Mouse (Mus musculus) stomach, embryonic 16.5 days (tissue): ENCODE results near the gene Csta1. TPM values are rescaled to one million over a fixed set of nuclear protein-coding genes. Genes with fewer than 3 reads are reported as not detected.

Experiments used
- ATAC-seq: fragments of 200-750 bp; cut with Nextera tagmentation; 2 replicates; pipeline ENCODE4 v1.8.0; 2017; ENCODE audit warnings: moderate number of reproducible peaks, moderate TSS enrichment; ENCODE audit not compliant: insufficient read depth, low FRiP score
- H3K27ac ChIP-seq: fragments of 300-500 bp; sonication (generic); 2 replicates; pipeline ENCODE4 v1.5.1; 2014; ENCODE audit warnings: low read length
- H3K27me3 ChIP-seq: fragments of 300-500 bp; sonication (generic); 2 replicates; pipeline ENCODE4 v1.6.1; 2014; ENCODE audit warnings: low read length, control low read depth, mixed read lengths; ENCODE audit not compliant: control insufficient read depth, insufficient read depth
- H3K36me3 ChIP-seq: fragments of 300-500 bp; sonication (generic); 2 replicates; pipeline ENCODE4 v1.6.1; 2014; ENCODE audit warnings: low read length; ENCODE audit not compliant: control insufficient read depth, insufficient read depth
- H3K4me1 ChIP-seq: fragments of 300-500 bp; sonication (generic); 2 replicates; pipeline ENCODE4 v1.6.1; 2014; ENCODE audit warnings: low read length, control low read depth, mixed read lengths; ENCODE audit not compliant: control insufficient read depth, insufficient read depth
- H3K4me2 ChIP-seq: fragments of 300-500 bp; sonication (generic); 2 replicates; pipeline ENCODE4 v1.6.1; 2014; ENCODE audit warnings: low read depth, low read length, mixed read lengths
- H3K4me3 ChIP-seq: fragments of 300-500 bp; sonication (generic); replicated peaks from 2 replicates; pipeline ENCODE4 v1.5.1; 2014; ENCODE audit warnings: mild to moderate bottlenecking, low read length
- H3K9ac ChIP-seq: fragments of 300-500 bp; sonication (generic); 2 replicates; pipeline ENCODE4 v1.6.1; 2014; ENCODE audit warnings: low read length
- H3K9me3 ChIP-seq: fragments of 300-500 bp; sonication (generic); replicated peaks from 2 replicates; pipeline ENCODE4 v1.6.1; 2016; ENCODE audit warnings: low read length, control low read depth; ENCODE audit not compliant: control insufficient read depth
- WGBS: fragments of 180-500 bp; shearing (Covaris S2); extraction: QIAGEN DNeasy Blood & Tissue Kit; methylation state at CpG from one replicate; pipeline ENCODE4 v1.1.7; 2014; 5-methylcytosine and 5-hydroxymethylcytosine counted together
- polyA plus RNA-seq: library from polyadenylated mRNA; unstranded; fragments of >200 nt; fragmentation: Nextera tagmentation; extraction: Ambion mirVana; gene quantifications from 2 replicates; pipeline ENCODE4 v1.2.1, GENCODE M21; 2015

Csta1 gene
- polyA plus RNA-seq, 1 experiment from 2014 or later, result 34.9 TPM

- Histone ChIP-seq H3K9me3 (no peaks in the 10 kb centered on the region), H3K4me3 (peak overlapping the region; percentile 90), H3K36me3 (no peaks in the 10 kb centered on the region), H3K4me2 (peak overlapping the region; percentile 67), H3K9ac (peak overlapping the region; percentile 87), H3K27ac (peak overlapping the region; percentile 99), H3K27me3 (no peaks in the 10 kb centered on the region), H3K4me1 (peaks cover 17% of the 10 kb centered on the region)
- no peak for ATAC-seq
- 24% methylated on average over 8 of the region's 8 CpGs for WGBS
Observed at GRCm38 (mm10) chr16:36072410-36073011, 58.5 kb downstream of the Csta1 start.

DNA sequence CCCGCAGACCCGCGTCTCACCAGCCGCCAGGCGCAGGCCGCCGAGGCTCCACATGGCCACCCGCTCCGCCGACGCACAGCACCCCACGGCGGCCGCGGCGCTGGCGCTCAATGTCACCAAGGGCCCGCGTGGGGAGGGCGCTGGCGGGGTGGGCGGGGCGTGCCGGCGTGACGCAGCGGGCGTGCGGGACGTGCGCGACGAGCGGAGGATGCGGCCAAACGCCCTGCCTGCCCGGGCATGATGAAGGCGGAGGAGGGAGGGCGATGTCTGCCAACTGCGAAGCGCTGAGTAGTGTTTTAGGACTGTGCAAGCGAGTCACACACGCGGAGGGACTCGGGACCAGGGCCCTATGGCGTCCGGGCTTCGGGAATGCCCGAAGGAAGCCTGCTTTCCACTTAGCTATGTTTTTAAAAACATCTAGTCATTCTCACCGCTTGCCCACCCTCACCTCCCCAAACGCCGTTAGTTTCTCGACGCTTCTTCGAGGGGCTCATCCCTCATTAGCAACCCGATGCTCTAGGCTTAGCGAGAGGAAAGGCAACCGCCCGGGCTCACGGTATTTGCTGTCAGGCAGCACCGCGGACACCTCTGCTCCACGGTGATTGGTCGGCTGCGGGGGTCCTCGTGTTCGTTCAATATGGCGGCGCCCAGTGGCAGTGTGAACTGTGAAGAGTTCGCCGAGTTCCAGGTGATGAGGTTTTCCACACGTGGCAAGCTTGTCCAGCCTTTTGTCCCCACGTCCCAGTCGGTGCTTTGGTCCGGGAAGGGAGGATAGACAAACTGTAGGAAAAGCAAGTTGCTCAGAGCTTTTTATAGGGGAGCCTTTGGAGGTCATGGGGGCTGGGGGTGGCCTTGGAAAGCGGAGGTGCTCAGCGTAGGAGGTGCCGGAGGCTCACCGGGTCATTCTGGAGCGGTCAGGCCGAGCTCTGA, 59.3 kb downstream of the Csta1 start, which contains the start of the genes Fam162a and Ccdc58:
Fam162a (minus strand) TSS at position 145 of the 930 bp plus-strand sequence.
Ccdc58 (plus strand) TSS at position 236 of the 930 bp plus-strand sequence.
- H3K27me3 ChIP-seq, result no peaks in the 10 kb centered on the region
- peaks cover 17% of the 10 kb centered on the region for H3K4me1 ChIP-seq
- peak within 1 kb of the TSS; percentile 99 for H3K27ac ChIP-seq
- peak within 1 kb of the TSS; percentile 87 for H3K9ac ChIP-seq
- H3K4me2 ChIP-seq, result peak within 1 kb of the TSS; percentile 67
- H3K4me3 ChIP-seq, result peak within 1 kb of the TSS; percentile 90
- under 1% methylated on average over 81 of the region's 81 CpGs for WGBS
- H3K36me3 ChIP-seq, result no peaks in the 10 kb centered on the region
- H3K9me3 ChIP-seq, result no peaks in the 10 kb centered on the region
- peak; percentile 94 for ATAC-seq

- WGBS, result under 1% methylated on average over 16 of the region's 16 CpGs
- Histone ChIP-seq H3K4me3 (peak overlapping the region; percentile 90), H3K4me1 (peaks cover 17% of the 10 kb centered on the region), H3K4me2 (peak overlapping the region; percentile 67), H3K27me3 (no peaks in the 10 kb centered on the region), H3K36me3 (no peaks in the 10 kb centered on the region), H3K9ac (peak overlapping the region; percentile 87), H3K9me3 (no peaks in the 10 kb centered on the region), H3K27ac (peak overlapping the region; percentile 99)
- ATAC-seq, result no peak; the same call in none of the 2 replicates
Observed at GRCm38 (mm10) chr16:36071071-36071449, 60.0 kb downstream of the Csta1 start.

Other genes starting within 250 kb of the Csta1 start
- 10.7 and 10.9 TPM in 2 replicates for gene Parp9, start 192.8 kb downstream of the Csta1 start, polyA plus RNA-seq
- 7.1 and 9.5 TPM in 2 replicates for gene Dtx3l, start 192.1 kb downstream of the Csta1 start, polyA plus RNA-seq
- 38.9 and 40.0 TPM in 2 replicates for gene Kpna1, start 152.5 kb downstream of the Csta1 start, polyA plus RNA-seq
- gene Wdr5b, start 90.1 kb downstream of the Csta1 start, polyA plus RNA-seq, result 7.1 and 8.0 TPM in 2 replicates
- 494 and 500 TPM in 2 replicates for gene Fam162a, start 59.6 kb downstream of the Csta1 start, polyA plus RNA-seq
- gene Ccdc58, start 59.6 kb downstream of the Csta1 start, polyA plus RNA-seq, result 82.1 and 83.8 TPM in 2 replicates
- gene Stfa2l1, start 25.6 kb upstream of the Csta1 start, polyA plus RNA-seq, result 11.7 and 17.5 TPM in 2 replicates
- gene Gm5483, start 53.0 kb upstream of the Csta1 start, polyA plus RNA-seq, result 28.6 and 48.3 TPM in 2 replicates
- gene Gm5416, start 79.2 kb upstream of the Csta1 start, polyA plus RNA-seq, result 2.3 TPM in 1 of 2 replicates, not detected in the other
- 4.8 and 11.6 TPM in 2 replicates for gene 2010005H15Rik, start 90.2 kb upstream of the Csta1 start, polyA plus RNA-seq
- 48.3 and 90.0 TPM in 2 replicates for gene Stfa1, start 145.7 kb upstream of the Csta1 start, polyA plus RNA-seq
- gene BC117090, start 203.1 kb upstream of the Csta1 start, polyA plus RNA-seq, result 0.96 and 2.0 TPM in 2 replicates
- 66.6 and 90.6 TPM in 2 replicates for gene BC100530, start 236.5 kb upstream of the Csta1 start, polyA plus RNA-seq